Mouse (Mus musculus) heart, postnatal 0 days (tissue): ENCODE results near the gene Baiap2. TPM values are rescaled to one million over a fixed set of nuclear protein-coding genes. Genes with fewer than 3 reads are reported as not detected.

Experiments used
- ATAC-seq: fragments of 200-750 bp; cut with Nextera tagmentation; 2 replicates; pipeline ENCODE4 v1.8.0; 2017; ENCODE audit warnings: low read depth, moderate number of reproducible peaks, moderate library complexity; ENCODE audit not compliant: insufficient read depth
- DNase-seq: peaks from one replicate; pipeline ENCODE4 v3.0.0-alpha.2; 2016; ENCODE audit warnings: low spot score
- H3K27ac ChIP-seq: fragments of 300-500 bp; sonication (generic); 2 replicates; pipeline ENCODE4 v1.5.1; 2014; ENCODE audit warnings: low read depth, mild to moderate bottlenecking
- H3K27me3 ChIP-seq: fragments of 300-500 bp; sonication (generic); 2 replicates; pipeline ENCODE4 v1.6.1; 2014; ENCODE audit warnings: low read length, mixed read lengths; ENCODE audit not compliant: control insufficient read depth, insufficient read depth
- H3K36me3 ChIP-seq: fragments of 300-500 bp; sonication (generic); replicated peaks from 2 replicates; pipeline ENCODE4 v1.6.1; 2014; ENCODE audit warnings: low read length, mixed read lengths; ENCODE audit not compliant: control insufficient read depth, insufficient read depth
- H3K4me1 ChIP-seq: fragments of 300-500 bp; sonication (generic); 2 replicates; pipeline ENCODE4 v1.6.1; 2014; ENCODE audit warnings: antibody characterized with exemption; ENCODE audit not compliant: control insufficient read depth, insufficient read depth
- H3K4me2 ChIP-seq: fragments of 300-500 bp; sonication (generic); 2 replicates; pipeline ENCODE4 v1.6.1; 2014; ENCODE audit warnings: low read depth, mild to moderate bottlenecking, low read length, moderate library complexity
- H3K4me3 ChIP-seq: fragments of 300-500 bp; sonication (generic); 2 replicates; pipeline ENCODE4 v1.5.1; 2014; ENCODE audit warnings: low read depth, low read length
- H3K9ac ChIP-seq: fragments of 300-500 bp; sonication (generic); replicated peaks from 2 replicates; pipeline ENCODE4 v1.6.1; 2014; ENCODE audit warnings: low read depth, low read length, mixed read lengths
- H3K9me3 ChIP-seq: fragments of 300-500 bp; sonication (generic); replicated peaks from 2 replicates; pipeline ENCODE4 v1.6.1; 2016; ENCODE audit warnings: low read length; ENCODE audit not compliant: control insufficient read depth
- CTCF ChIP-seq: IDR thresholded peaks from 2 replicates; pipeline ENCODE4 v1.5.1; 2016; ENCODE audit warnings: antibody characterized with exemption, control low read depth, low read depth
- EP300 ChIP-seq: IDR thresholded peaks from 2 replicates; pipeline ENCODE4 v1.6.1; 2016; ENCODE audit warnings: antibody characterized with exemption, low read depth
- WGBS: fragments of 180-500 bp; shearing (Covaris S2); extraction: QIAGEN DNeasy Blood & Tissue Kit; methylation state at CpG from one replicate; pipeline ENCODE4 v1.1.7; 2014; 5-methylcytosine and 5-hydroxymethylcytosine counted together
- polyA plus RNA-seq: library from polyadenylated mRNA; unstranded; fragments of >200 nt; fragmentation: Nextera tagmentation; extraction: Ambion mirVana; gene quantifications from 2 replicates; pipeline ENCODE4 v1.2.1, GENCODE M21; 2015
- total RNA-seq: library from RNA; depleted of rRNA; stranded (reverse); fragments of >200 nt; gene quantifications from 2 replicates; pipeline ENCODE4 v1.2.3, GENCODE M21; 2014; ENCODE audit warnings: low replicate concordance

Gene Baiap2
- total and polyA plus RNA-seq, 2 experiments from 2014 or later = 8.2 to 22.0 TPM

- ATAC-seq (no peak), DNase-seq (no peak)
- H3K27ac ChIP-seq = peak overlapping the region; percentile 16; the same call in 1 of the 2 replicates
- no peaks in the 10 kb centered on the region for H3K27me3 ChIP-seq
- H3K9ac ChIP-seq = no peak overlapping the region; the same call in 1 of the 2 replicates
- H3K4me2 ChIP-seq = peak overlapping the region; percentile 28; the same call in 1 of the 2 replicates
- 55% methylated on average over 10 of the region's 10 CpGs for WGBS
- no peaks in the 10 kb centered on the region for H3K9me3 ChIP-seq
- H3K4me1 ChIP-seq = 0 out of 2 replicates have a peak, but pooled peaks cover 22% of the 10 kb centered on the region
- no peak for TF ChIP-seq EP300
- no peak for TF ChIP-seq CTCF
- peaks cover 6% of the 10 kb centered on the region; the same call in 1 of the 2 replicates for H3K36me3 ChIP-seq
- H3K4me3 ChIP-seq = no peak overlapping the region
Observed at GRCm38 (mm10) chr11:119990658-119991337, 48.2 kb downstream of the Baiap2 start.

- Histone ChIP-seq H3K4me3 (no peak overlapping the region), H3K9ac (no peak overlapping the region; the same call in 1 of the 2 replicates), H3K4me1 (0 out of 2 replicates have a peak, but pooled peaks cover 22% of the 10 kb centered on the region), H3K27me3 (no peaks in the 10 kb centered on the region), H3K27ac (peak overlapping the region; percentile 16; the same call in 1 of the 2 replicates), H3K36me3 (peaks cover 6% of the 10 kb centered on the region; the same call in 1 of the 2 replicates), H3K9me3 (no peaks in the 10 kb centered on the region), H3K4me2 (peak overlapping the region; percentile 28; the same call in 1 of the 2 replicates)
- DNase-seq = peak; percentile 80
- WGBS = 9% methylated on average over 10 of the region's 10 CpGs
- TF ChIP-seq EP300 (no peak), CTCF (peak; percentile 97)
- ATAC-seq = peak; percentile 69
Observed at GRCm38 (mm10) chr11:119991338-119991678, 48.7 kb downstream of the Baiap2 start.

- Histone ChIP-seq H3K4me2 (no peak overlapping the region), H3K36me3 (peaks cover 25% of the 10 kb centered on the region), H3K27ac (no peak overlapping the region), H3K9ac (no peak overlapping the region), H3K4me3 (no peak overlapping the region), H3K9me3 (no peaks in the 10 kb centered on the region), H3K27me3 (no peaks in the 10 kb centered on the region), H3K4me1 (no peaks in the 10 kb centered on the region)
- DNase-seq (no peak), ATAC-seq (no peak)
- 87% methylated on average over 16 of the region's 16 CpGs for WGBS
- TF ChIP-seq CTCF = no peak
- no peak for TF ChIP-seq EP300
Observed at GRCm38 (mm10) chr11:119997351-119997750, 54.8 kb downstream of the Baiap2 start.

DNA sequence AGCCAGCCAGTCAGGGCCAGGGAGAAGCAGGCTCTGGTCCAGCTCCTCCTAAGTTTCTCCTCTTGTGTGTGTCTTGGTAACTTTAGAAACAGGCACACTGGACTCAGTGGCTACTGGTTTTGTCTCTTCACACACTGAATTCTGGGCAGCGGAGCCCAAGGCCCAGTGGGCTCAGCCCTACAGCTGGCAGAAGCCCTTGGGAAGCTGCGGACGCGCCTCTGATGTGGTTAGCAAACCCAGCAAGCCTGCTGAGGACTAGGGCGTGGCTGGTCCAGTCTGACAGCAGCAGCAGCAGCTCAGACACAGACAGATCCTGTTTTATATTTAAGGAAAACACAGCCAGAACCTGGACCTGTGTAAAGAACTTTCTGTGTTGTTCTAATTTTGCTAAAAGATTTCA, 59.5 kb downstream of the Baiap2 start:
- no peak overlapping the region for H3K4me3 ChIP-seq
- H3K36me3 ChIP-seq = peaks cover 21% of the 10 kb centered on the region
- TF ChIP-seq CTCF (no peak), EP300 (no peak)
- H3K9ac ChIP-seq = no peak overlapping the region
- 79% methylated on average over 5 of the region's 5 CpGs for WGBS
- no peaks in the 10 kb centered on the region for H3K9me3 ChIP-seq
- no peaks in the 10 kb centered on the region for H3K27me3 ChIP-seq
- no peak for ATAC-seq
- no peak overlapping the region for H3K4me2 ChIP-seq
- H3K4me1 ChIP-seq = no peaks in the 10 kb centered on the region
- no peak for DNase-seq
- no peak overlapping the region for H3K27ac ChIP-seq

DNA sequence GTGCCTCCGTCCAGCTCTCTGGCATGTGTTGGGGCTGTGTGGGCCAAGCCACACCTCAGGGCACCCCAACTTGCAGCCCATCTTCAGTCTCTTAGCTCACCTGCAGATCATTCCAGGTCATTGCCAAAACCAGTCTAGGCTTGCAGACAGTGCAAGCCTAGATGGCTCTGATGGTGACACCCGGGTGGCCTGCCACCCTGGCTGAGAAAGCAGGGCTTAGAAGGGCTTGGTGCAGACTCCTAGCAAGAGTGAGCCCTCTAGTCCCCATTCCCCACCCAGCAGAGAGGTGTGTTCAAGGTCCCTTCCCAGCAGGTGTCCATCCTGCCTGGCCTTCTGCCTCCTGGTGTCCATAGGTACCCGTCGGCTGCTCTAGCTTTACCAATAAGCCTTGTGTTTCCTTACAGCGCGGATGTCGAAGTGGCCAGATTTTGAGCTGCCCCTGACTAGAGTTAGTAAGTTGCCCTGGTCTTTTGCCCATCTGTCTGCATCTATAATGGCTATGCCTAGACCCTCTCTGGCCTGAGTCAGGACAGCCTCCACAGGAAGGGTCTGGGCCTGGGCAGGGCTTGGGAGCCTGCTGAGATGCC, 60.2 kb downstream of the Baiap2 start:
- TF ChIP-seq EP300 (no peak), CTCF (no peak)
- 88% methylated on average over 7 of the region's 7 CpGs for whole genome bisulfite sequencing

More for the DNA sequence above, 60.2 kb downstream of the Baiap2 start:
- Histone ChIP-seq H3K4me3 (no peak overlapping the region), H3K4me2 (no peak overlapping the region), H3K4me1 (no peaks in the 10 kb centered on the region), H3K27me3 (no peaks in the 10 kb centered on the region), H3K9ac (no peak overlapping the region), H3K36me3 (peaks cover 14% of the 10 kb centered on the region; the same call in 1 of the 2 replicates), H3K27ac (no peak overlapping the region), H3K9me3 (no peaks in the 10 kb centered on the region)
- ATAC-seq = no peak
- DNase-seq = no peak
